Mouse (Mus musculus) gastrocnemius, adult 2 months (tissue): Measurements from ENCODE around the gene Tns3. TPM values are rescaled to one million over a fixed set of nuclear protein-coding genes. Genes with fewer than 3 reads are reported as not detected.

Experiments used
- DNase-seq: peaks from one replicate; pipeline ENCODE4 v3.0.0; 2022
- H3K27ac ChIP-seq: fragments of 200-600 bp; 2 replicates; pipeline ENCODE4 v1.8.1; 2022; ENCODE audit warnings: mild to moderate bottlenecking
- H3K4me3 ChIP-seq: fragments of 200-600 bp; 2 replicates; pipeline ENCODE4 v1.8.1; 2022; ENCODE audit warnings: mild to moderate bottlenecking, moderate library complexity
- CTCF ChIP-seq: fragments of 200-600 bp; IDR thresholded peaks from 2 replicates; pipeline ENCODE4 v1.8.1; 2022; ENCODE audit warnings: antibody characterized with exemption, mild to moderate bottlenecking, moderate library complexity
- intact Hi-C: fragments of 180-260 bp; cut with DNase I; formaldehyde crosslinking; loops from one replicate; pipeline ENCODE4 v1.15.1; 2025
- total RNA-seq, 2 experiments: library from RNA; stranded (reverse); gene quantifications; 2 replicates each; pipeline ENCODE4 v1.2.3; 2021

Gene Tns3
- total RNA-seq, 2 experiments from 2014 or later, result 4.9 to 9.8 TPM

- Histone ChIP-seq H3K4me3 (no peak overlapping the region), H3K27ac (no peak overlapping the region)
- TF ChIP-seq CTCF, result no peak
- DNase-seq, result no peak
- intact Hi-C loops, result no loop called here
Measured at GRCm38 (mm10) chr11:8637469-8638447, 26.6 kb downstream of the Tns3 start.

GRCm38 (mm10) chr11:8636680-8637079 lies 27.7 kb downstream of the Tns3 start:
- no peak overlapping the region for H3K4me3 ChIP-seq
- DNase-seq, result no peak
- no peak for TF ChIP-seq CTCF
- intact Hi-C loops, result no loop called here
- H3K27ac ChIP-seq, result no peak overlapping the region

- no peak overlapping the region for H3K4me3 ChIP-seq
- intact Hi-C loops, result no loop called here
- no peak overlapping the region for H3K27ac ChIP-seq
- no peak for TF ChIP-seq CTCF
- DNase-seq, result no peak
Measured at GRCm38 (mm10) chr11:8635778-8636177, 28.6 kb downstream of the Tns3 start.

GRCm38 (mm10) chr11:8634728-8635410 lies 29.5 kb downstream of the Tns3 start:
- no peak for DNase-seq
- no peak overlapping the region for H3K27ac ChIP-seq
- no peak overlapping the region for H3K4me3 ChIP-seq
- no peak for TF ChIP-seq CTCF
- intact Hi-C loops, result no loop called here

GRCm38 (mm10) chr11:8632163-8632562 lies 32.2 kb downstream of the Tns3 start:
- intact Hi-C loops, result no loop called here
- Histone ChIP-seq H3K27ac (no peak overlapping the region), H3K4me3 (no peak overlapping the region)
- no peak for DNase-seq
- TF ChIP-seq CTCF, result no peak

- no peak overlapping the region for H3K27ac ChIP-seq
- DNase-seq, result no peak
- no peak for TF ChIP-seq CTCF
Measured at GRCm38 (mm10) chr11:8629862-8630390, 34.4 kb downstream of the Tns3 start.

GRCm38 (mm10) chr11:8629326-8629725 lies 35.0 kb downstream of the Tns3 start:
- no peak overlapping the region for H3K4me3 ChIP-seq
- intact Hi-C loops, result no loop called here
- DNase-seq, result no peak
- no peak for TF ChIP-seq CTCF
- H3K27ac ChIP-seq, result no peak overlapping the region

More at GRCm38 (mm10) chr11:8629862-8630390, 34.4 kb downstream of the Tns3 start:
- no peak overlapping the region for H3K4me3 ChIP-seq
- intact Hi-C loops, result no loop called here

- Histone ChIP-seq H3K27ac (no peak overlapping the region), H3K4me3 (no peak overlapping the region)
- DNase-seq, result no peak
- intact Hi-C loops, result no loop called here
- TF ChIP-seq CTCF, result no peak
Measured at GRCm38 (mm10) chr11:8628846-8629253, 35.5 kb downstream of the Tns3 start.

- Histone ChIP-seq H3K27ac (no peak overlapping the region), H3K4me3 (no peak overlapping the region)
- TF ChIP-seq CTCF, result no peak
- intact Hi-C loops, result no loop called here
- DNase-seq, result no peak
Measured at GRCm38 (mm10) chr11:8627156-8627555, 37.2 kb downstream of the Tns3 start.

- intact Hi-C loops, result no loop called here
- Histone ChIP-seq H3K27ac (no peak overlapping the region), H3K4me3 (no peak overlapping the region)
- no peak for DNase-seq
- TF ChIP-seq CTCF, result no peak
Measured at GRCm38 (mm10) chr11:8626715-8627114, 37.6 kb downstream of the Tns3 start.

- Histone ChIP-seq H3K27ac (no peak overlapping the region), H3K4me3 (no peak overlapping the region)
- intact Hi-C loops, result no loop called here
- DNase-seq, result no peak
- TF ChIP-seq CTCF, result no peak
Measured at GRCm38 (mm10) chr11:8625915-8626604, 38.3 kb downstream of the Tns3 start.

- Histone ChIP-seq H3K27ac (no peak overlapping the region), H3K4me3 (no peak overlapping the region)
- TF ChIP-seq CTCF, result no peak
- no peak for DNase-seq
- intact Hi-C loops, result no loop called here
Measured at GRCm38 (mm10) chr11:8625451-8625850, 38.9 kb downstream of the Tns3 start.
